Mouse (Mus musculus) gonadal fat pad, adult 2 months (tissue): ENCODE results near the gene Usp31. TPM values are rescaled to one million over a fixed set of nuclear protein-coding genes. Genes with fewer than 3 reads are reported as not detected.

ENCODE experiments used
- DNase-seq: peaks from one replicate; pipeline ENCODE4 v3.0.0-alpha.2; 2012; ENCODE audit warnings: low read depth
- polyA plus RNA-seq: library from polyadenylated mRNA; depleted of rRNA; stranded (reverse); fragments of >200 nt; gene quantifications from 2 replicates; pipeline ENCODE4 v1.2.3, GENCODE M21; 2012; rRNA removed

Usp31 gene
- polyA plus RNA-seq, 1 experiment: 4.5 TPM

- no peak for DNase-seq
Measured at GRCm38 (mm10) chr7:121660705-121661104, 46.3 kb downstream of the Usp31 start.

DNA sequence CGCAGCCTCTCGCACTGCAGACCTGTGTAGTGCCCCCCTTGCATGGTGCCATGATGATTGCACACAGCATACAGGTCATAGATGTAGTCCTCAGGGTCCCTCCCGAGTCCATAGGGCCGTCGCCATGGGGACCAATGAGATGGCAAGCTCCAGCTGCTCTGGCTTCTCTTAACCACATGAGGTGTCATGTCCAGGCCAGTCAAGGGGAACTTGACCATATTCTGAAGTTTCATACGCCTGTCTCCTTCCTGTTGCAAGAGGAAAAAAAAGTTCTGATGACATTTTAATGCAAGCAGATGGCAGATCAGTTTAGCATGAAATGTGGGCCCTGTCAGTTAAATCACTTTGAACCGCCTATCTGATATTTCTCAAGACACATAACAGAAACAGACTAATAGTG is 48.2 kb downstream of the Usp31 start:
- DNase-seq: no peak

DNA sequence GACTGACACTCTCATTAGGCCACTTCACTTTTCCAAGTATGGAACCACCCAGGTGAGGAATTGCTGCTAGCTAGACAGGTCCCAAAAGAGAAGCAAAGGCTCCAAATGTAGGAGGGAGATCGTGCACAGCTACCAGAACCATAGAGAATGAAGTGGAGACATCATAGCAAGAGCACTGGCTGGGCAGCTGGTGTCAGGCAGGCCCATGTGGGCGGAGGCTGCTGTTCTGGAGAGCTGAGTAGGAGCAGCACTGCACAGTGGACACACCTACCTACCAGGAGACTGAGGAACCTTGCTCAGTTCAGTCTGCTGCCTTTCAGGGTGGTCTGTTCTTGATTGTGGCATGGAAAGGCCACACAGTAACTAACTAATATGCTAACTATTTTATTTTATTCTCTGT is 52.4 kb downstream of the Usp31 start:
- DNase-seq: no peak

- DNase-seq: no peak
Measured at GRCm38 (mm10) chr7:121652629-121653028, 54.4 kb downstream of the Usp31 start.

- no peak for DNase-seq
Measured at GRCm38 (mm10) chr7:121650724-121651123, 56.3 kb downstream of the Usp31 start.

- DNase-seq: no peak
Measured at GRCm38 (mm10) chr7:121640998-121641762, 65.9 kb downstream of the Usp31 start.

DNA sequence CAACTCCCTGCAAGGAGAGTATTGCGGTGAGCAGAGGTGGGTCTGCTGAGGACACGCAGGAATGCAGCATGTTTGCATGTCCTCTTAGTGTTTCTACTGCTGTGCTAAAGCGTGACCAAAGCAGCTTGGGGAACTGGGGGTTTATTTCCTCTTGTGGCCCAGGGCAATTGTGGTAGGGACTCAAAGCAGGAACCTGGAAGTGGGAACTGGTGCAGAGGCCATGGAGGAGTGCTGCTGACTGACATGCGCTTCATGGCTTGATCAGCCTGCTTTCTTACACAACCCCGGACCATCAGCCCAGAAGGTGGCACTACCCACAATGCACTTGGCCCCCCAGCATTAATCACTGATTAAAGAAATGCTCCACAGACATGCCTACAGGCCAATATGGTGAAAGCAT is 70.3 kb downstream of the Usp31 start:
- no peak for DNase-seq

DNA sequence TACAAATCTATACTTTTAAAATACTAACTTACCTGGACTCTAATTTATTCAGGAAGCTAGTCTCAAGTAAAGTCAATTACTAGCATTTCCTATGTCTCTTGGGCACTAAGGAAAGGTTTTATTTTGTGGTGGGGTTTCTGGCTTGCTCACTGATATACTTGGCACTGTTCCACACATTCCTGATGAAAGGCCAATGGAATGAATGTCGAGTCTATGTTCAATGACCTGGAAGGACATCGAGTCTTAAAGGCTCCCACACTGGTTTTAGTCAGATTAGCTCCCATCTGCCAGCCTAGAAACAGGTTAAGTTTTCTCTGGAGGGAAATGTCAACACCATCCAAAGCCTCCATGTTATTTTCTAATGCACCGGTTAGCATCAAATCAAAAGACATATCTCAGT is 72.8 kb downstream of the Usp31 start:
- no peak for DNase-seq

GRCm38 (mm10) chr7:121622835-121623420 is 84.1 kb downstream of the Usp31 start:
- no peak for DNase-seq

GRCm38 (mm10) chr7:121622433-121622832 is 84.6 kb downstream of the Usp31 start:
- no peak for DNase-seq

DNA sequence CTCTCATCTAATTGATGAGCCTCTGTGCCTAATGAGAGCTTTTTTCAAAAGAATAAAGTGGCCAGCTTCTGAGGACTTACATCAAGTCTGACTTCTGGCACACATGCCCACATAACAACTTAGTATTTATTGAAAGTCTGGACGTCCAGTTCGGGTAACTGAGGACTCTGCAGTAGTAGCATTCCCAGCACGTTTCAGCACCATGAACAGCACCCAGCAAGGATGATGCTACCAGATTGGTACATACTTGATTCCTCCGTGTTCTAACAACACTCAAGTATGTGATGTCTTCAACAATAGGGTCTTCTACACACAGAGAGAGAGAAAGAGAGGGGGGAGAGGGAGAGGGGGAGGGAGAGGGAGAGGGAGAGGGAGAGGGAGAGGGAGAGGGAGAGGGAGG is 105.4 kb downstream of the Usp31 start:
- no peak for DNase-seq

GRCm38 (mm10) chr7:121596401-121596800 is 110.7 kb downstream of the Usp31 start:
- DNase-seq: no peak

- no peak for DNase-seq
Measured at GRCm38 (mm10) chr7:121595496-121595895, 111.6 kb downstream of the Usp31 start.

DNA sequence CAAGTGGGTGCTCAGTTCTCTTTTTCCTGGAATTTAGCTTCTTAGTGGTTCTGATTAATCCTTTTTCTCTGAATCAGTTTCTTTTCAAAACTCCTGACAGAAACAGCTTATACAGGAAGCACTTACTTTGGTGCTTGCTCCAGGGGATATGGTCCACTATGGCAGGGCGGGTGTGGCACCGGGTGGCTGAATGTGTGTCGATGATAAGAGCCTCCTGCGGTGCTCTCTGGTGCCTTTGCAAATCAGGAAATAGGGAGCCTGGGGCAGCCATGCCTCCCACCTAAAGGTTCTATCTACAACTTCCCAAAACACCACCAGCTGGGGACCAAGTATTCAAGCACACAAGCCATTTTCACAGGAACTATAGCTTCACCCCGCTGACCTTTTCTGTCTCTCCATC is 112.0 kb downstream of the Usp31 start:
- no peak for DNase-seq

DNA sequence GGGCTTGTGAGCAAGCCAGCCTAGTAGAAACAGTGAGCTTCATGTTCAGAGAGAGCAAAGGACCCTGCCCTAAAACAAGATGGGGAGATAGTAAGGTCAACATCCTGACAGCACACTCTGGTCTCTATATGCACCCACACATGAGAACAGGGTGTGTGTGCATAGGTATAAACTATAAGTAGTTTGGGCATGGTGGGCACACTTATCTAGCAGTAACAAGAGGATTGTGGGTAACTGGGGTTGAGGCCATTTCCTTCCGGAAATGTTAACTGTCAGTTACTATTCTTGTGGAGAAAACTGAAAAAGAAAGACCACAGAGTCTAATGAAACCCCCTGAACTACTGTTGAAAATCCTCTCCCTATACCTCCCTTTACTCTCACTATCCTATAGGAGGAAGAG is 112.4 kb downstream of the Usp31 start:
- DNase-seq: no peak

Other genes starting within 250 kb of the Usp31 start
- 0.27 and 0.36 TPM in 2 replicates for gene Scnn1g, start 27.2 kb upstream of the Usp31 start, polyA plus RNA-seq
- gene Scnn1b, start 157.8 kb upstream of the Usp31 start, polyA plus RNA-seq: 1.9 and 2.4 TPM in 2 replicates